Comparison of ENCODE assay signal across 8 mouse cellular contexts in the genomic region with DNA sequence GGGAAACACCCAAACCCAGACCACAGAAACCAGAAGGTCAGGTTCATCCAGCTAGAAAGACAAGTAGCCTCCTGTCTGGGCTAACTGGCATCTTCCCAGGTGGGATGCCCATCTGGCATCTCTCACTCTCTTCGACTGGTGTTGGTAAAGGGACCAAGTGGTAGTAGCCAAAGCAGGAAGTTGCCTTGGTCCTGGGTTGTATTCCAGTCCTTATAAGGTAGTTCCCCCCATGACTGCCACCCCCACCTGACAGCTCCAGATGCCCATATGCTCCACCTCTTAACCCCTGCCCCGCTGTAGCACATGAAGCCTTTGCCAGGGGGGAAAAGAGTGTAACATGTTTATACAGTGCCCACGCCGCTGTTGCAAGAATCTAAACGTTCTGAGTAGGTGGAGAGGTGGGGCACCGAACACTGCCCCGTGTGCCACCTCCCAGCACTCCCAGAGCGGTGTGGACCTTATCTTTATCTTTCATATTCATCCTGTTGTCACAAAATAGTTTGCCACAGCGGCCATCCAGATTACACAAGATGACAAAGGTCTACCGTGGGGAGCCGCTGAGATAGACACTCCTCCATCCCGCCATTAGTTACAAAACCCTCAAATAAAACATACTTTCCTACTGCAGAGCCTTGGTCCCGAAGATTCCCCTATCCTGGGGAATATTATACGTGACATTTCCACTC. TPM values are rescaled to one million over a fixed set of nuclear protein-coding genes. Genes with fewer than 3 reads are reported as not detected.
DNase-seq lines count a peak whose midpoint lies in the region; ATAC-seq and TF ChIP-seq lines count a peak whose summit lies in the region.

No protein-coding gene starts in this region.

- intact Hi-C loops in left cerebral cortex, postnatal 4 days (cut with DNase I) = no loop called here
- intact Hi-C loops in left cerebral cortex, postnatal 25 days (cut with DNase I) = no loop called here

- no peak for ATAC-seq in limb, embryonic 13.5 days (ENCODE audit: low FRiP score, low read depth)
- ATAC-seq in midbrain, postnatal 0 days (ENCODE audit: low FRiP score) = no peak

- peak overlapping the region; percentile 86 for H3K4me2 ChIP-seq in limb, embryonic 13.5 days (replicated peaks)
- peak overlapping the region; percentile 88 for H3K4me2 ChIP-seq in midbrain, postnatal 0 days (ENCODE audit: low read depth, low read length, poor library complexity, severe bottlenecking)

- H3K4me3 ChIP-seq in brown adipose tissue, adult 24 weeks (ENCODE audit: insufficient read depth, low read depth, low read length) = peak overlapping the region; percentile 91
- peak overlapping the region; percentile 97 for H3K4me3 ChIP-seq in heart, embryonic 10.5 days
- peak overlapping the region; percentile 94 for H3K4me3 ChIP-seq in limb, embryonic 13.5 days
- H3K4me3 ChIP-seq in midbrain, postnatal 0 days (ENCODE audit: low read depth, low read length) = peak overlapping the region; percentile 97

- H3K36me3 ChIP-seq in heart, embryonic 10.5 days = peaks cover 38% of the 10 kb centered on the region
- peaks cover 35% of the 10 kb centered on the region for H3K36me3 ChIP-seq in limb, embryonic 13.5 days
- H3K36me3 ChIP-seq in midbrain, postnatal 0 days (ENCODE audit: insufficient read depth, low read length) = peaks cover 28% of the 10 kb centered on the region

- peak overlapping the region; percentile 91 for H3K9ac ChIP-seq in limb, embryonic 13.5 days
- H3K9ac ChIP-seq in midbrain, postnatal 0 days (replicated peaks; ENCODE audit: low read length, poor library complexity, severe bottlenecking) = peak overlapping the region; percentile 87

- peaks cover 17% of the 10 kb centered on the region for H3K4me1 ChIP-seq in brown adipose tissue, adult 24 weeks (ENCODE audit: control insufficient read depth, insufficient read depth, insufficient read length, low read length)
- peaks cover 34% of the 10 kb centered on the region for H3K4me1 ChIP-seq in heart, embryonic 10.5 days
- H3K4me1 ChIP-seq in limb, embryonic 13.5 days = peaks cover 51% of the 10 kb centered on the region
- peaks cover 10% of the 10 kb centered on the region for H3K4me1 ChIP-seq in midbrain, postnatal 0 days (ENCODE audit: insufficient read depth, low read length)

- H3K9me3 ChIP-seq in heart, embryonic 10.5 days = no peaks in the 10 kb centered on the region
- no peaks in the 10 kb centered on the region for H3K9me3 ChIP-seq in limb, embryonic 13.5 days
- H3K9me3 ChIP-seq in midbrain, postnatal 0 days (ENCODE audit: low read length) = no peaks in the 10 kb centered on the region

- TF ChIP-seq CTCF in midbrain, postnatal 0 days (IDR thresholded peaks at IDR 0.05) = no peak

- peak overlapping the region; percentile 89 for H3K27ac ChIP-seq in brown adipose tissue, adult 24 weeks (replicated peaks; ENCODE audit: low read depth, low read length)
- peak overlapping the region; percentile 98 for H3K27ac ChIP-seq in heart, embryonic 10.5 days
- H3K27ac ChIP-seq in limb, embryonic 13.5 days = no peak overlapping the region
- peak overlapping the region; percentile 71; the same call in 1 of the 2 replicates for H3K27ac ChIP-seq in midbrain, postnatal 0 days (ENCODE audit: low read depth, low read length)

- DNase-seq in left cerebral cortex, postnatal 4 days = peak; percentile 60
- no peak for DNase-seq in left cerebral cortex, adult 8-10 months (ENCODE audit: low spot score in 2 of 2)
- DNase-seq in heart, embryonic 10.5 days (ENCODE audit: low spot score) = no peak
- DNase-seq in midbrain, postnatal 0 days (ENCODE audit: low spot score) = no peak
- peak; percentile 38 to 56 for DNase-seq in urinary bladder, postnatal 36 days (ENCODE audit: low spot score in 2 of 2)
- no peak for DNase-seq in left cerebral cortex, postnatal 25 days (ENCODE audit: low spot score in 2 of 2)

- 26% methylated on average over 14 of the region's 14 CpGs for WGBS in heart, embryonic 10.5 days
- WGBS in limb, embryonic 13.5 days = 28% methylated on average over 14 of the region's 14 CpGs
- WGBS in midbrain, postnatal 0 days = 25% methylated on average over 14 of the region's 14 CpGs

- H3K27me3 ChIP-seq in heart, embryonic 10.5 days (ENCODE audit: insufficient read depth, poor library complexity, severe bottlenecking) = no peaks in the 10 kb centered on the region
- no peaks in the 10 kb centered on the region for H3K27me3 ChIP-seq in limb, embryonic 13.5 days
- no peaks in the 10 kb centered on the region for H3K27me3 ChIP-seq in midbrain, postnatal 0 days (ENCODE audit: insufficient read depth, low read length)

RNA-seq across cellular contexts. Expression of a gene that starts 1.0 kb away (rescaled TPM):
- 10 to 100 TPM; 27.0 to 29.4 TPM for total RNA-seq in left cerebral cortex, postnatal 4 days (2021)
- 10 to 100 TPM; 50.4 to 71.2 (median 63.2) TPM for total RNA-seq in left cerebral cortex, adult 8-10 months (2022)
- polyA plus RNA-seq in brown adipose tissue, adult 24 weeks (2012; ENCODE audit: insufficient read depth, insufficient read length, missing spikeins) = 49.2 and 105 TPM in 2 replicates
- 2.4 and 2.9 TPM in 2 replicates for polyA plus RNA-seq in heart, embryonic 10.5 days (2016; fragmentation: Nextera tagmentation; extraction: Ambion mirVana)
- polyA plus RNA-seq in limb, embryonic 13.5 days (2015; fragmentation: Nextera tagmentation; extraction: Ambion mirVana) = 5.5 and 7.8 TPM in 2 replicates
- 32.3 and 33.7 TPM in 2 replicates for total RNA-seq in midbrain, postnatal 0 days (2014; rRNA removed)
- polyA plus RNA-seq in midbrain, postnatal 0 days (2015; fragmentation: Nextera tagmentation; extraction: Ambion mirVana) = 2.8 and 3.1 TPM in 2 replicates
- 10 to 100 TPM; 26.3 to 43.4 TPM for total RNA-seq in left cerebral cortex, postnatal 25 days (2021)

RNA-seq across cellular contexts. Expression of a gene that starts 36.3 kb away (rescaled TPM):
- 10 to 100 TPM; 30.4 to 34.4 TPM for total RNA-seq in left cerebral cortex, postnatal 4 days (2021)
- total RNA-seq in left cerebral cortex, adult 8-10 months (2022) = 10 to 100 TPM; 49.3 to 56.8 (median 52.9) TPM
- polyA plus RNA-seq in brown adipose tissue, adult 24 weeks (2012; ENCODE audit: insufficient read depth, insufficient read length, missing spikeins) = 10.6 and 13.5 TPM in 2 replicates
- polyA plus RNA-seq in heart, embryonic 10.5 days (2016; fragmentation: Nextera tagmentation; extraction: Ambion mirVana) = 37.3 and 48.0 TPM in 2 replicates
- polyA plus RNA-seq in limb, embryonic 13.5 days (2015; fragmentation: Nextera tagmentation; extraction: Ambion mirVana) = 69.5 and 74.1 TPM in 2 replicates
- 40.8 and 44.0 TPM in 2 replicates for total RNA-seq in midbrain, postnatal 0 days (2014; rRNA removed)
- 55.9 and 59.7 TPM in 2 replicates for polyA plus RNA-seq in midbrain, postnatal 0 days (2015; fragmentation: Nextera tagmentation; extraction: Ambion mirVana)
- 10 to 100 TPM; 46.7 to 54.9 TPM for total RNA-seq in left cerebral cortex, postnatal 25 days (2021)

RNA-seq across cellular contexts. Expression of a gene that starts 50.7 kb away (rescaled TPM):
- total RNA-seq in left cerebral cortex, postnatal 4 days (2021) = 10 to 100 TPM; 62.4 to 62.9 TPM
- 10 to 100 TPM; 48.5 to 60.5 (median 55.9) TPM for total RNA-seq in left cerebral cortex, adult 8-10 months (2022)
- 15.3 and 15.4 TPM in 2 replicates for polyA plus RNA-seq in brown adipose tissue, adult 24 weeks (2012; ENCODE audit: insufficient read depth, insufficient read length, missing spikeins)
- polyA plus RNA-seq in heart, embryonic 10.5 days (2016; fragmentation: Nextera tagmentation; extraction: Ambion mirVana) = 38.1 and 38.3 TPM in 2 replicates
- polyA plus RNA-seq in limb, embryonic 13.5 days (2015; fragmentation: Nextera tagmentation; extraction: Ambion mirVana) = 37.1 and 40.8 TPM in 2 replicates
- total RNA-seq in midbrain, postnatal 0 days (2014; rRNA removed) = 76.1 and 99.3 TPM in 2 replicates
- 40.0 and 41.6 TPM in 2 replicates for polyA plus RNA-seq in midbrain, postnatal 0 days (2015; fragmentation: Nextera tagmentation; extraction: Ambion mirVana)
- total RNA-seq in left cerebral cortex, postnatal 25 days (2021) = 10 to 100 TPM; 42.5 to 47.7 TPM

RNA-seq across cellular contexts. Expression of a gene that starts 53.6 kb away (rescaled TPM):
- total RNA-seq in left cerebral cortex, postnatal 4 days (2021) = 10 to 100 TPM; 31.2 to 32.0 TPM
- 10 to 100 TPM; 56.0 to 62.3 (median 60.6) TPM for total RNA-seq in left cerebral cortex, adult 8-10 months (2022)
- 25.5 and 29.5 TPM in 2 replicates for polyA plus RNA-seq in brown adipose tissue, adult 24 weeks (2012; ENCODE audit: insufficient read depth, insufficient read length, missing spikeins)
- polyA plus RNA-seq in heart, embryonic 10.5 days (2016; fragmentation: Nextera tagmentation; extraction: Ambion mirVana) = 18.4 and 21.0 TPM in 2 replicates
- polyA plus RNA-seq in limb, embryonic 13.5 days (2015; fragmentation: Nextera tagmentation; extraction: Ambion mirVana) = 24.8 and 26.7 TPM in 2 replicates
- total RNA-seq in midbrain, postnatal 0 days (2014; rRNA removed) = 58.7 and 59.6 TPM in 2 replicates
- 16.8 and 17.7 TPM in 2 replicates for polyA plus RNA-seq in midbrain, postnatal 0 days (2015; fragmentation: Nextera tagmentation; extraction: Ambion mirVana)
- total RNA-seq in left cerebral cortex, postnatal 25 days (2021) = 10 to 100 TPM; 71.7 to 71.8 TPM

Comparison
In these comparisons a context has a peak if more than half of its experiments do, and no peak if none do; other contexts are left out.
1. DNase-seq: peak in left cerebral cortex, postnatal 4 days (single experiment) and urinary bladder, postnatal 36 days (2 of 2); none in left cerebral cortex, adult 8-10 months (0 of 2), heart, embryonic 10.5 days (single experiment), midbrain, postnatal 0 days (single experiment) and left cerebral cortex, postnatal 25 days (0 of 2).
2. Peak in every context shown above with its lines, with median percentiles within 50 percentile points of each other: H3K4me3 ChIP-seq.